Mouse (Mus musculus): ENCODE measurements around the gene Cdt1. TPM values are rescaled to one million over a fixed set of nuclear protein-coding genes. Genes with fewer than 3 reads are reported as not detected.
A peak's percentile ranks its signal among the peaks of the same experiment; 100 is the strongest.

Cdt1 gene
- total and polyA plus RNA-seq, 3 experiments: 2.0 to 3.5 (median 2.7) TPM

GRCm38 (mm10) chr8:122558671-122559349 lies 9.0 kb upstream of the Cdt1 start:
- peaks cover 10% of the 10 kb centered on the region for H3K4me1 ChIP-seq (ENCODE audit: control insufficient read depth, insufficient read depth, low read length)
- H3K27me3 ChIP-seq (ENCODE audit: control insufficient read depth, insufficient read depth, low read length): no peaks in the 10 kb centered on the region
- no peak overlapping the region for H3K9ac ChIP-seq (ENCODE audit: low read depth, low read length)
- H3K4me3 ChIP-seq: no peak overlapping the region
- H3K27ac ChIP-seq: no peak overlapping the region
- no peak for DNase-seq
- H3K36me3 ChIP-seq (ENCODE audit: control insufficient read depth, insufficient read depth, low read length): no peaks in the 10 kb centered on the region
- 37% methylated on average over 12 of the region's 12 CpGs for WGBS
- H3K79me2 ChIP-seq (replicated peaks; ENCODE audit: control insufficient read depth, insufficient read depth, low read length): no peaks in the 10 kb centered on the region
- intact Hi-C loops (cut with DNase I): no loop called here
- TF ChIP-seq EP300 (IDR thresholded peaks at IDR 0.05; ENCODE audit: insufficient read depth, low read depth, low read length) (no peak), POLR2A (IDR thresholded peaks at IDR 0.05; ENCODE audit: insufficient read depth, low read depth, low read length) (no peak), CTCF (IDR thresholded peaks at IDR 0.05) (no peak)

- Histone ChIP-seq H3K4me3 (no peak overlapping the region), H3K4me1 (ENCODE audit: control insufficient read depth, insufficient read depth, low read length) (peaks cover 10% of the 10 kb centered on the region), H3K36me3 (ENCODE audit: control insufficient read depth, insufficient read depth, low read length) (no peaks in the 10 kb centered on the region), H3K27ac (no peak overlapping the region), H3K9ac (ENCODE audit: low read depth, low read length) (no peak overlapping the region), H3K79me2 (replicated peaks; ENCODE audit: control insufficient read depth, insufficient read depth, low read length) (no peaks in the 10 kb centered on the region), H3K27me3 (ENCODE audit: control insufficient read depth, insufficient read depth, low read length) (no peaks in the 10 kb centered on the region)
- peak in 1 of 2 experiments; percentile 52 for DNase-seq
- intact Hi-C loops (cut with DNase I): no loop called here
- 44% methylated on average over 5 of the region's 5 CpGs for WGBS
- TF ChIP-seq EP300 (IDR thresholded peaks at IDR 0.05; ENCODE audit: insufficient read depth, low read depth, low read length) (no peak), POLR2A (IDR thresholded peaks at IDR 0.05; ENCODE audit: insufficient read depth, low read depth, low read length) (no peak), CTCF (IDR thresholded peaks at IDR 0.05) (no peak)
Observed at GRCm38 (mm10) chr8:122561199-122561598, 6.6 kb upstream of the Cdt1 start.

- Histone ChIP-seq H3K79me2 (replicated peaks; ENCODE audit: control insufficient read depth, insufficient read depth, low read length) (no peaks in the 10 kb centered on the region), H3K27me3 (ENCODE audit: control insufficient read depth, insufficient read depth, low read length) (no peaks in the 10 kb centered on the region), H3K4me3 (no peak overlapping the region), H3K9ac (ENCODE audit: low read depth, low read length) (no peak overlapping the region), H3K27ac (peak overlapping the region; percentile 34; the same call in 1 of the 2 replicates), H3K4me1 (ENCODE audit: control insufficient read depth, insufficient read depth, low read length) (peaks cover 13% of the 10 kb centered on the region), H3K36me3 (ENCODE audit: control insufficient read depth, insufficient read depth, low read length) (no peaks in the 10 kb centered on the region; the same call in 1 of the 2 replicates)
- WGBS: 74% methylated on average over 25 of the region's 25 CpGs
- intact Hi-C loops (cut with DNase I): loop anchor here (5.0 kb wide), 1 partner anchor 113 kb away; no protein-coding TSS in a partner anchor
- no peak for DNase-seq
- TF ChIP-seq POLR2A (IDR thresholded peaks at IDR 0.05; ENCODE audit: insufficient read depth, low read depth, low read length) (no peak), CTCF (IDR thresholded peaks at IDR 0.05) (no peak), EP300 (IDR thresholded peaks at IDR 0.05; ENCODE audit: insufficient read depth, low read depth, low read length) (no peak)
Observed at GRCm38 (mm10) chr8:122564363-122565352, 3.2 kb upstream of the Cdt1 start.

GRCm38 (mm10) chr8:122566766-122567165 lies 1.0 kb upstream of the Cdt1 start:
- TF ChIP-seq POLR2A (IDR thresholded peaks at IDR 0.05; ENCODE audit: insufficient read depth, low read depth, low read length) (no peak), EP300 (IDR thresholded peaks at IDR 0.05; ENCODE audit: insufficient read depth, low read depth, low read length) (peak; percentile 5; the same call in 1 of the 2 replicates)
- intact Hi-C loops (cut with DNase I): loop anchor here (2.0 to 5.0 kb wide), 2 partner anchors 44 to 111 kb away; partner anchors contain the start of genes Galns and Trappc2l
- peak overlapping the region; percentile 86 for H3K4me3 ChIP-seq
- H3K36me3 ChIP-seq (ENCODE audit: control insufficient read depth, insufficient read depth, low read length): no peaks in the 10 kb centered on the region; the same call in 1 of the 2 replicates
- DNase-seq: peak; percentile 45 to 58
- H3K27ac ChIP-seq: peak overlapping the region; percentile 95
- H3K79me2 ChIP-seq (replicated peaks; ENCODE audit: control insufficient read depth, insufficient read depth, low read length): no peaks in the 10 kb centered on the region
- H3K4me1 ChIP-seq (ENCODE audit: control insufficient read depth, insufficient read depth, low read length): peaks cover 9% of the 10 kb centered on the region
- H3K9ac ChIP-seq (ENCODE audit: low read depth, low read length): peak overlapping the region; percentile 85
- WGBS: 19% methylated on average over 6 of the region's 6 CpGs
- H3K27me3 ChIP-seq (ENCODE audit: control insufficient read depth, insufficient read depth, low read length): no peaks in the 10 kb centered on the region

GRCm38 (mm10) chr8:122568109-122568504 lies 292 bp downstream of the Cdt1 start:
- intact Hi-C loops (cut with DNase I): loop anchor here (5.0 kb wide), 1 partner anchor 109 kb away; no protein-coding TSS in a partner anchor
- no peak for DNase-seq
- Histone ChIP-seq H3K79me2 (replicated peaks; ENCODE audit: control insufficient read depth, insufficient read depth, low read length) (no peaks in the 10 kb centered on the region), H3K27ac (peak overlapping the region; percentile 95), H3K4me3 (peak overlapping the region; percentile 86), H3K4me1 (ENCODE audit: control insufficient read depth, insufficient read depth, low read length) (peaks cover 9% of the 10 kb centered on the region), H3K36me3 (ENCODE audit: control insufficient read depth, insufficient read depth, low read length) (no peaks in the 10 kb centered on the region; the same call in 1 of the 2 replicates), H3K9ac (ENCODE audit: low read depth, low read length) (peak overlapping the region; percentile 78), H3K27me3 (ENCODE audit: control insufficient read depth, insufficient read depth, low read length) (no peaks in the 10 kb centered on the region)
- TF ChIP-seq EP300 (IDR thresholded peaks at IDR 0.05; ENCODE audit: insufficient read depth, low read depth, low read length): no peak
- no peak for TF ChIP-seq POLR2A (IDR thresholded peaks at IDR 0.05; ENCODE audit: insufficient read depth, low read depth, low read length)
- no peak for TF ChIP-seq CTCF (IDR thresholded peaks at IDR 0.05)
- 1% methylated on average over 34 of the region's 34 CpGs for WGBS
